Mouse (Mus musculus) MEL (cell line): ENCODE measurements around the gene Hbq1b. TPM values are rescaled to one million over a fixed set of nuclear protein-coding genes. Genes with fewer than 3 reads are reported as not detected.
"Not testable (repeated sequence)": the region's sequence is repeated elsewhere in the genome, so short reads cannot be mapped to it uniquely, and the experiment has no call there.

Experiments
- DNase-seq: peaks from one replicate; pipeline ENCODE4 v3.0.0; 2011; ENCODE audit warnings: low read depth, low spot score
- H3K27ac ChIP-seq: 2 replicates; pipeline ENCODE4 v1.5.1; 2012; ENCODE audit warnings: low read depth, mild to moderate bottlenecking, control low read depth, low read length, moderate library complexity; ENCODE audit not compliant: control insufficient read depth
- H3K27me3 ChIP-seq, 2 experiments: fragments of 150-350 bp in 1 of 2; sonication (generic) in 1 of 2; 2 replicates each; pipeline ENCODE4 v1.6.1; 2012; ENCODE audit warnings: low read length in 2 of 2, mild to moderate bottlenecking in 2 of 2, improper control_type of control experiment in 1 of 2, moderate library complexity in 1 of 2; ENCODE audit not compliant: insufficient read depth in 2 of 2, control insufficient read depth in 1 of 2
- H3K36me3 ChIP-seq, 2 experiments: 2 replicates each; pipeline ENCODE4 v1.6.1; 2012 to 2014; ENCODE audit warnings: low read length in 2 of 2, improper control_type of control experiment in 1 of 2, inconsistent platforms in 1 of 2, mild to moderate bottlenecking in 1 of 2; ENCODE audit not compliant: insufficient read depth in 2 of 2, control insufficient read depth in 1 of 2
- H3K4me1 ChIP-seq, 2 experiments: fragments of 150-350 bp in 1 of 2; sonication (generic) in 1 of 2; 2 replicates each; pipeline ENCODE4 v1.6.1; 2012; ENCODE audit warnings: low read length in 2 of 2, improper control_type of control experiment in 1 of 2, mild to moderate bottlenecking in 1 of 2; ENCODE audit not compliant: insufficient read depth in 2 of 2, control insufficient read depth in 1 of 2
- H3K4me3 ChIP-seq, 2 experiments: fragments of 150-350 bp in 1 of 2; sonication (generic) in 1 of 2; 2 replicates each; pipeline ENCODE4 v1.5.1; 2012; ENCODE audit warnings: low read depth in 2 of 2, low read length in 2 of 2, mild to moderate bottlenecking in 2 of 2, moderate library complexity in 2 of 2, control low read depth in 1 of 2, improper control_type of control experiment in 1 of 2; ENCODE audit not compliant: control insufficient read depth in 1 of 2, insufficient read depth in 1 of 2
- H3K79me2 ChIP-seq: 2 replicates; pipeline ENCODE4 v1.6.1; 2012; ENCODE audit warnings: mild to moderate bottlenecking, low read length, moderate library complexity; ENCODE audit not compliant: control insufficient read depth, poor library complexity, insufficient read depth
- H3K9ac ChIP-seq: 2 replicates; pipeline ENCODE4 v1.6.1; 2012; ENCODE audit warnings: low read depth, mild to moderate bottlenecking, control low read depth, low read length, moderate library complexity; ENCODE audit not compliant: control insufficient read depth, poor library complexity, severe bottlenecking
- H3K9me3 ChIP-seq: fragments of 150-350 bp; sonication (generic); replicated peaks from 2 replicates; pipeline ENCODE4 v1.6.1; 2012; ENCODE audit warnings: mild to moderate bottlenecking, low read length, improper control_type of control experiment, moderate library complexity; ENCODE audit not compliant: insufficient read depth
- BHLHE40 ChIP-seq: IDR thresholded peaks from 2 replicates; pipeline ENCODE4 v1.6.1; 2012; ENCODE audit warnings: low read depth, mild to moderate bottlenecking, inconsistent platforms, low read length, improper control_type of control experiment, borderline replicate concordance
- CHD1 ChIP-seq: IDR thresholded peaks from 2 replicates; pipeline ENCODE4 v1.6.1; 2012; ENCODE audit warnings: low read depth, mild to moderate bottlenecking, inconsistent platforms, low read length, improper control_type of control experiment
- CTCF ChIP-seq, 3 experiments: IDR thresholded peaks in 2 of 3; conservative IDR thresholded peaks in 1 of 3; 2 replicates each; pipeline ENCODE4 v1.5.1; 2011 to 2012; ENCODE audit warnings: low read length in 3 of 3, low read depth in 2 of 3, mild to moderate bottlenecking in 2 of 3, improper control_type of control experiment in 1 of 3, inconsistent platforms in 1 of 3, mixed read lengths in 1 of 3, moderate library complexity in 1 of 3; ENCODE audit not compliant: control insufficient read depth in 1 of 3, insufficient read depth in 1 of 3, poor library complexity in 1 of 3, severe bottlenecking in 1 of 3
- E2F4 ChIP-seq: IDR thresholded peaks from 2 replicates; pipeline ENCODE4 v1.6.1; 2011; ENCODE audit warnings: low read depth, low read length, improper control_type of control experiment, borderline replicate concordance
- HCFC1 ChIP-seq: IDR thresholded peaks from 2 replicates; pipeline ENCODE4 v1.6.1; 2012; ENCODE audit warnings: low read depth, mild to moderate bottlenecking, inconsistent platforms, low read length, improper control_type of control experiment, moderate library complexity
- JUND ChIP-seq: IDR thresholded peaks from 2 replicates; pipeline ENCODE4 v1.6.1; 2011; ENCODE audit warnings: low read depth, mild to moderate bottlenecking, improper control_type of control experiment, low read length
- MAX ChIP-seq: IDR thresholded peaks from 2 replicates; pipeline ENCODE4 v1.6.1; 2011; ENCODE audit warnings: low read length, improper control_type of control experiment
- MEF2A ChIP-seq: IDR thresholded peaks from 2 replicates; pipeline ENCODE4 v1.6.1; 2014; ENCODE audit warnings: low read depth, mild to moderate bottlenecking, inconsistent platforms, low read length, improper control_type of control experiment; ENCODE audit not compliant: poor library complexity, insufficient replicate concordance, severe bottlenecking; ENCODE audit errors: extremely low read depth
- MYB ChIP-seq: IDR thresholded peaks from 2 replicates; pipeline ENCODE4 v1.6.1; 2011; ENCODE audit warnings: mild to moderate bottlenecking, low read depth, low read length, improper control_type of control experiment
- MYC ChIP-seq: IDR thresholded peaks from 2 replicates; pipeline ENCODE4 v1.6.1; 2011; ENCODE audit warnings: low read depth, mild to moderate bottlenecking, low read length, improper control_type of control experiment, moderate library complexity
- POLR2AphosphoS2 ChIP-seq: IDR thresholded peaks from 2 replicates; pipeline ENCODE4 v1.6.1; 2011; ENCODE audit warnings: low read length, improper control_type of control experiment
- TAL1 ChIP-seq: IDR thresholded peaks from 2 replicates; pipeline ENCODE4 v1.6.1; 2012; ENCODE audit warnings: mild to moderate bottlenecking, inconsistent platforms, low read length, moderate library complexity, mixed read lengths
- UBTF ChIP-seq: IDR thresholded peaks from 2 replicates; pipeline ENCODE4 v1.6.1; 2012; ENCODE audit warnings: low read depth, mild to moderate bottlenecking, inconsistent platforms, low read length, improper control_type of control experiment, moderate library complexity, borderline replicate concordance; ENCODE audit not compliant: insufficient read depth
- USF1 ChIP-seq: IDR thresholded peaks from 2 replicates; pipeline ENCODE4 v1.6.1; 2014; ENCODE audit warnings: low read depth, mild to moderate bottlenecking, inconsistent platforms, low read length, improper control_type of control experiment, moderate library complexity
- USF2 ChIP-seq, 2 experiments: IDR thresholded peaks; 2 replicates each; pipeline ENCODE4 v1.6.1; 2011 to 2012; ENCODE audit warnings: improper control_type of control experiment in 2 of 2, low read length in 2 of 2, borderline replicate concordance in 1 of 2, inconsistent platforms in 1 of 2, low read depth in 1 of 2, mild to moderate bottlenecking in 1 of 2; ENCODE audit not compliant: insufficient read depth in 1 of 2
- ZC3H11A ChIP-seq: IDR thresholded peaks from 2 replicates; pipeline ENCODE4 v1.6.1; 2012; ENCODE audit warnings: low read depth, mild to moderate bottlenecking, inconsistent platforms, low read length, improper control_type of control experiment
- ZKSCAN1 ChIP-seq: IDR thresholded peaks from 2 replicates; pipeline ENCODE4 v1.6.1; 2012; ENCODE audit warnings: low read depth, mild to moderate bottlenecking, inconsistent platforms, low read length, improper control_type of control experiment, moderate library complexity
- polyA plus RNA-seq, 2 experiments: library from polyadenylated mRNA; stranded (reverse) in 1 of 2; unstranded in 1 of 2; fragments of >175 nt in 1 of 2; fragments of >200 nt in 1 of 2; gene quantifications; 2 replicates each; pipeline versions ENCODE4 v1.2.1 to v1.2.4; 2012; ENCODE audit warnings: low replicate concordance in 2 of 2, low read depth in 1 of 2; ENCODE audit not compliant: insufficient read length in 2 of 2, insufficient read depth in 1 of 2, missing spikeins in 1 of 2
- total RNA-seq: library from RNA; depleted of rRNA; stranded (reverse); fragments of 300-350 nt; gene quantifications from 2 replicates; pipeline ENCODE4 v1.2.3, GENCODE M21; 2012

Gene Hbq1b
- total and polyA plus RNA-seq, 3 experiments: 2.3 to 6.5 TPM; not detected in 1

DNA sequence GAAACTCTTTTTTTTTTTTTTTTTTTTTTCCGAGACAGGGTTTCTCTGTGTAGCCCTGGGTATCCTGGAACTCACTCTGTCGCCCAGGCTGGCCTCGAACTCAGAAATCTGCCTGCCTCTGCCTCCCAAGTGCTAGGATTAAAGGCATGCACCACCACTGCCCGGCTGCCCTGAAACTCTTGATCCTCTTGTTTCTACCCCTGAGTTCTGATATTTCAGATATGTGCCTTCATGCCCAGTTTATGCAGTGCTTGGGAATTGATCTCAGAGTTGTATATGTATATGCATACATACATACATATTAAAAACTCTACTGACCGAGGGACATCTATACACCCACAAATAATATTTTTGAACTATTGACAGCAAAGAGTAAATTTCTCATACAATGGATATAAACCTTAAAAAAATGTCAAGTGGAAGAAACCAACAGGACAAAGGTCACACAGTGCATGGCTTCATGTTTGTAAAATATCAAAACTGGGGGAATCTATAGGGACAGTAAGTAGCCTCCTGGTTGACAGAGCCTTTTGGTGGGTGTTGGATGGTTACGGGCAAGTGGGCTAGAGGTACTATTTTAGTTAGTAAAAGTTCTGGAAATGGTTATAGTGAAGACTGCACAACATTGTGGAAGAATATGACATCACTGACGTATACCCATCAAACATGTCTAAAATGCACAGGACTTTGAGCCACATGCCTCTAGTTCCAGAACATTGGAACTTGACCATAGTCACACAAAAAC is 1.6 kb upstream of the Hbq1b start:
- Histone ChIP-seq H3K36me3 (peaks cover 0 to 5% of the 10 kb centered on the region in 2 experiments; a peak in 2 of 4 replicates), H3K9ac (no peak overlapping the region), H3K79me2 (no peaks in the 10 kb centered on the region), H3K27me3 (no peaks in the 10 kb centered on the region), H3K9me3 (no peaks in the 10 kb centered on the region), H3K27ac (no peak overlapping the region), H3K4me3 (no peak overlapping the region), H3K4me1 (peaks cover 5 to 16% of the 10 kb centered on the region in 2 experiments; a peak in 3 of 4 replicates)
- TF ChIP-seq E2F4 (no peak), MEF2A (no peak), POLR2AphosphoS2 (no peak), JUND (no peak), CHD1 (no peak), ZC3H11A (no peak), MAX (no peak), MYB (no peak)
- DNase-seq: no peak

DNA sequence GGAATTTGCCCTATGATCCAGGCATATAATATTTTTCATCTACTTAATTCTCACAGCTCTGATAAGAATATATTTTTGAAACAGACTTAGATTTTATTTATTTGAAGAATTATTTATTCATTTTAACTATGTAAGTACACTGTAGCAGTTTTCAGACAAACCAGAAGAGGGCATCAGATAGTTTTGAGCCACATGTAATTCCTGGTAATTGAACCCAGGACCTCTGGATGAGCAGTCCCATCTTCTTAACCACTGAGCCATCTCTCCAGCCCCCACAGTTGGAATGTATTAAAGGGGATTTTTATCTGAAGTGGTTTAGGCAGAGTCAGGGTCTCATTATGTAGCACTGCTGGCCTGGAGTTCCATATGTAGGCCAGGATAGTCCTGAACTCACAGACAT is 878 bp upstream of the Hbq1b start:
- H3K27ac ChIP-seq, H3K4me3 ChIP-seq, H3K9me3 ChIP-seq, H3K9ac ChIP-seq, H3K36me3 ChIP-seq, H3K27me3 ChIP-seq, H3K79me2 ChIP-seq, DNase-seq: not testable (repeated sequence)
- peaks cover 5 to 13% of the 10 kb centered on the region in 2 experiments; a peak in 3 of 4 replicates for H3K4me1 ChIP-seq
- TF ChIP-seq CTCF (IDR thresholded peaks at IDR 0.05 in 2 of 3, conservative IDR thresholded peaks at IDR 0.05 in 1 of 3; ENCODE audit: control insufficient read depth in 1 of 3, insufficient read depth in 1 of 3, low read depth in 2 of 3, low read length in 3 of 3, poor library complexity in 1 of 3, severe bottlenecking in 1 of 3): peak in 2 of 3 experiments; percentile 9 to 21; a peak in 1 of 6 replicates

DNA sequence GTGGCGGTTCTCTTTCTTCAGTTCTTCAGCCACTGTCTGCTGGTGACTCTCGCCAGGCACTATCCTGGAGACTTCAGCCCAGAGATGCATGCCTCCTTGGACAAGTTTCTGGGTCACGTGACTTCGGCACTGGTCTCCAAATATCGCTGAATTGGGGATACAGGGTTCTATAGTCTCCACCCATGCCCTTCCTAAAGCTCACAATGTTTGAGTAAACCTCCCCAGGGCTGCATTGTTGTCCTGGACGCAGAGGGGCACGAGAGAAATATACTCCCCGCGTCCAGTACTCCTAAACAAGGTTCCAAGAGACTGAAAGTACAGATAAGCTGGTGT is 694 bp downstream of the Hbq1b start:
- DNase-seq: peak; percentile 53
- no peak for TF ChIP-seq HCFC1
- no peak for TF ChIP-seq MYC
- TF ChIP-seq USF1: peak; percentile 93
- peak; percentile 25; the same call in 1 of the 2 replicates for TF ChIP-seq MAX
- TF ChIP-seq UBTF: no peak
- peak; percentile 39 to 70 for TF ChIP-seq USF2 (IDR thresholded peaks at IDR 0.05; ENCODE audit: borderline replicate concordance in 1 of 2, insufficient read depth in 1 of 2, low read depth in 1 of 2, low read length in 2 of 2)
- peak; percentile 59; the same call in 1 of the 2 replicates for TF ChIP-seq BHLHE40
- TF ChIP-seq ZKSCAN1: no peak
- no peak for TF ChIP-seq TAL1
- Histone ChIP-seq H3K4me3 (peak overlapping the region; percentile 55 to 65), H3K9ac (peak overlapping the region; percentile 51), H3K27me3 (no peaks in the 10 kb centered on the region), H3K27ac (no peak overlapping the region), H3K9me3 (no peaks in the 10 kb centered on the region), H3K79me2 (no peaks in the 10 kb centered on the region), H3K4me1 (peaks cover 3 to 7% of the 10 kb centered on the region in 2 experiments; a peak in 3 of 4 replicates), H3K36me3 (peaks cover 0 to 2% of the 10 kb centered on the region in 2 experiments; a peak in 2 of 4 replicates)
